Mouse (Mus musculus) olfactory bulb, adult 2 months (tissue): Measurements from ENCODE around the gene Insl3.

Experiments used
- CTCF ChIP-seq: fragments of 200-500 bp; IDR thresholded peaks from 2 replicates; pipeline ENCODE4 v1.5.1; 2012; ENCODE audit warnings: low read depth, mild to moderate bottlenecking, low read length, moderate library complexity; ENCODE audit not compliant: insufficient read depth
- POLR2A ChIP-seq: fragments of 200-500 bp; IDR thresholded peaks from 2 replicates; pipeline ENCODE4 v1.6.1; 2012; ENCODE audit warnings: mild to moderate bottlenecking, low read depth, low read length, moderate library complexity; ENCODE audit not compliant: insufficient read depth

GRCm38 (mm10) chr8:71700493-71701269 lies 11.7 kb downstream of the Insl3 start:
- TF ChIP-seq CTCF (no peak), POLR2A (no peak)
